Mouse (Mus musculus) heart, adult 9 months (tissue): ENCODE data around the gene Cdkl4.

ENCODE experiments used
- DNase-seq, 2 experiments: peaks; one replicate each; pipeline ENCODE4 v3.0.0; 2022; ENCODE audit warnings: low spot score in 2 of 2

Cdkl4 gene

DNA sequence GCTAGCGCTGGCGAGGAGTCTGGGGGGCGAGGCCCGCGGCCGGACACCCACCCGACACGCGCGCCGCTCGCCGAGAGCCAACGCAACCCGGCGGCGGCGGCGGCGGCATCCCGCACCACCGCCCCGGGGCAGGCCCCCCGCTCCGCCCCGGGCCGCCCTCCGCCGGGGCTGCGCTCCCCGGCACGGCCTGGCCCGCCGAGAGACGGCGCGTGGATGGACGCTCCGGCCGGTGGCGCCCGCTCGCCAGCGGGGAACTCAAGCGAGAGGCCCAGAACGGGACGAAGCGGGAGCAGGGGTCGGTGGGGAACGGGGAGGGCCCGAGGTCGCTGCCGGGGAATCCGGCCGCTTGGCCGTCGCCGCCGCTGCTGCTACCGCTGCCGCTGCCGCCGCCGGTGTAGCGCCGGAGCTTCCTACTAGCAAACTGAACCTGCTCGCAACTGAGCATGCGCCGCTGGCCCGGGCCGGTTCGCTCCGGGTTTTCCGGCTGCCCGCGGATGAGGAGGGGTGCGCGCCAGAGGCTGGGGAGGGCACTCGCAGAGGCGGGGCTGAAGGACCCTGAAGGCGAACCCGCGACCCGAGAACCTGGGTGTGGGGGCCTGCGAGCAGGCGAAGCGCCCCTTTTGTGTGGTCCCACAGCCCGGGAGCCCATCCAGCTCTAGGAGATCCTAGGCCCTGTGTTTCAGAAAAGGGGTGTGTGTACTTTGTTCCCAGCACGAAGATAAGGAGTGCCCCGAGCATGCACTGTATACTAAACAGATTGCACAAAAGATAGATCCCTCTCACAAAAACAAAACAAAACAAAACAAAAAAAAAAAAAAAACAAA, 97.4 kb downstream of the Cdkl4 start, which contains the start of gene Sos1:
Gene Sos1 (minus strand): TSS at position 423 of the 824 bp plus-strand sequence.
- peak; percentile 95 to 96 for DNase-seq

DNA sequence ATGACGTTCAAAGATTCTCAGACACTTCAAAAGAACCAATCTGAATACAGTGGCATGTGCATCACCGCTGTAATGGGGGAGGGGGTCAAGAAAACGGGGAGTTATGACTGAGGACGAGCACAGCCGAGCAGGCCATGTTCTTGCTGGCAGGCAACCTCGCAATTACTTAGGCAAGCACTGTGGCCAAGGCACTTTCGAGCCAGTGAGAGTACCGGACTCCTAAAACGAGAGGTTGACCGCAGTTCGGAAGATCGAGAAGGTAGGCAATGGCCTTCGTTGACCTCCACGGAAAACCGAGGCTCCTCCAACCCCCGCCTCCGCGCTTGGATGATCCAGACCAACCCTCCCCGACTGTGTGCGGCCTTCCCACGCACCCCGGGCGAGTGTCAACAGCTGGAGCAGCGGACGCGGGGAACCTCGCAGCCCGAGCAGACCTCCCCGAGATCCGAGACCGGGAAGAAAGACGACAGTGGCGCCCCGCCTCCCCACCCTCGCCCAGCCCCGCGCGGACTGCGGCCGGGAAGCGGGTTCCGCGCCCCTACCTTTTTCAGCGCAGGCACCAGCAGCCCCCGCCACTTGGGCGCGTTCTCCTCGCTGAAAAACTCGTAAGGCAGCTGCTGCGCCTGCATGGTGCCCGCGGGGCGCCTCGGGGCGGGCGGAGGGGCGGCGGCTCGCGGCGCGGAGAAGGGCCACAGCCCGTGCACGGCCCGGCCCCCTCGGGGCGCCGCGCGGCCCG, 98.2 kb downstream of the Cdkl4 start:
- peak; percentile 48 to 52 for DNase-seq

- no peak for DNase-seq
Measured at GRCm38 (mm10) chr17:80477679-80478078, 99.9 kb downstream of the Cdkl4 start.

DNA sequence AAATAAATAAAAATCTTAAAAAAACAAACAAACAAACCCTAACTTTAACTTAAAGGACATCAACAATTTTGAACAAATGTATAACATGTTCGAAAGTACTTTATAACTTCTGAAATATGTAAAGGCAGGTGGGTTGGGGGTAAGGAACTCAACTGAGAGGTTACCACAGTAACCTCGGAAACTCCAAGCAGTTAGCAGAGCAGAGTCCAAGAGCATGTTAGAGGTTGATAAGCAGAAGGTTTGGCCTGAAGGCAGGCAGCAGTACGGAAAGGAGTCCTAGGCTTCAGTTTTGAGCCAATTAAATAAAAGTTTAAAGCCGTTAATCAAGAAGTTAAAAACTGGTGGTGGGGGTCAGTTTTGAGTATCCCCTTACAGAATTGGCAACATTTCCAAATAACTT, 101.1 kb downstream of the Cdkl4 start:
- no peak for DNase-seq
